Mouse (Mus musculus) olfactory bulb, adult 2 months (tissue): ENCODE results near the gene Rnps1.

Experiments
- CTCF ChIP-seq: fragments of 200-500 bp; IDR thresholded peaks from 2 replicates; pipeline ENCODE4 v1.5.1; 2012; ENCODE audit warnings: low read depth, mild to moderate bottlenecking, low read length, moderate library complexity; ENCODE audit not compliant: insufficient read depth
- POLR2A ChIP-seq: fragments of 200-500 bp; IDR thresholded peaks from 2 replicates; pipeline ENCODE4 v1.6.1; 2012; ENCODE audit warnings: mild to moderate bottlenecking, low read depth, low read length, moderate library complexity; ENCODE audit not compliant: insufficient read depth

- TF ChIP-seq CTCF (no peak), POLR2A (no peak)
These were observed 28.3 kb downstream of the Rnps1 start, which contains the start of gene Dnase1l2 for GRCm38 (mm10) chr17:24442632-24443155.
